Mouse (Mus musculus): Measurements from ENCODE around the gene Mindy4. TPM values are rescaled to one million over a fixed set of nuclear protein-coding genes. Genes with fewer than 3 reads are reported as not detected.

Gene Mindy4
- polyA plus RNA-seq, 1 experiment from 2014 or later = 8.9 TPM

DNA sequence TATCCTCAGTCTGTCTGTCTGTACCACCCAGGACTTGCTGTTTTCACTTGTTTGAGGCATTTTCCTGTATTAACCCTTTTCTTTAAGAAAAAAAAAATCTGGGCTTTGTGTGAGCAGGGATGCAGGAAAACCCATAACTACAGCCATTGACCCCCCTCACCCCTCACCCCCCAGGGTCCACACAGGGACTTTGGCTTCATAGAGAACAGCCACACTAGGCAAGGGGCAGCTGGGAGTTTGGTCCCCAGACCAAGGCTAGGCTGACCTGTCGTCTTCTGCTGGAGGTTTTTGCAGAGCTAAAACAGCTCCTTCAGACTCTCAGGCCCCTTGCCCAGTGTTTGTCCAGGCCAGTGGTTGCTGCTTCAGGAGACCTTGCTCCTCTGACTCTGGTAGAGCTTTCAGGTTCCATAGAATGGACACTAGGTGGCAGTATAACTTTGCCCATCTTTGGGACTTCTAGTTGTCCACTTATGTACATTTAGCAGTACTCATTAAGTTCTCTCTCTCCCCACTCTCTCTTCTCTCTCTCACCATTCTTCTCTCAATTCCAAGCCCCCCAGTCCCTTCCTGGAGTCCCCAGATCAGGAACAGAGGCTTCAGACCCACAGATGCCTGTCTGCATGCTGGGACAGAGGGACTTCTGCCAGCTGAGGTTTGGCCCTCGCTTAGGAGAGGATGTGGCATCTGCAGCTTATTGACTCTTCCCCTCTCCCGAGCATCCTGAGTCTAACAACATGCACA, 29.5 kb downstream of the Mindy4 start:
- 59% methylated on average over 3 of the region's 3 CpGs for WGBS
- 0 out of 2 replicates have a peak, but pooled peaks cover 6% of the 10 kb centered on the region for H3K36me3 ChIP-seq (ENCODE audit: control insufficient read depth, insufficient read depth, low read length)
- H3K27ac ChIP-seq (replicated peaks in 1 of 2; ENCODE audit: control insufficient read depth in 1 of 2, insufficient read depth in 1 of 2, low read depth in 2 of 2, low read length in 2 of 2) = no peak overlapping the region
- H3K4me3 ChIP-seq (ENCODE audit: control insufficient read depth in 1 of 2, insufficient read depth in 1 of 2, low read depth in 1 of 2, low read length in 2 of 2) = no peak overlapping the region
- H3K4me1 ChIP-seq (ENCODE audit: control insufficient read depth in 2 of 2, insufficient read depth in 2 of 2, low read length in 2 of 2) = peaks cover 3 to 5% of the 10 kb centered on the region in 2 experiments; a peak in 3 of 4 replicates
- ATAC-seq (ENCODE audit: insufficient number of reproducible peaks, insufficient read depth, low FRiP score, low read depth) = no peak; the same call in 1 of the 2 replicates
- H3K4me2 ChIP-seq (ENCODE audit: low read length) = no peak overlapping the region
- no peak overlapping the region for H3K9ac ChIP-seq (ENCODE audit: low read length)
- H3K27me3 ChIP-seq (ENCODE audit: control insufficient read depth, insufficient read depth, low read length) = no peaks in the 10 kb centered on the region
- no peaks in the 10 kb centered on the region for H3K9me3 ChIP-seq (ENCODE audit: control insufficient read depth, low read length)

DNA sequence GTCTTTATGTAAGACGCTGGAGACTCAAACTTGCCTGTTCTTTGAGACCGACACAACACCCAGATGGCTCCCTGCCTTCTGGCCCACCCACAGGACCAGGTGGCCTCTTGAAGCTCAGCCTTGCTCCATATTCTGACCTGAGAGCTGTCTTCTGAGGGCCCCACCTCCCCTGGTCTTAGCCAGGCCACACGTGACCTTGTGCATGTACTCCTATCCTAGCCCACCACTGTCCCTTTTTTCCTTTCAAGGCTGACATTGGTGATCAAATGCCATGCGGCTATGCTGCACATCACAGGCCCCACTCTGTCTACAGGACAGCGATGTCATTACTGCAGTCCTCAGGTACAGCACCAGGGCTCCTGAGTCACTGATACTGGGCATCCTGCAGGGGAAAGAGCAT, 30.1 kb downstream of the Mindy4 start:
- Histone ChIP-seq H3K4me1 (ENCODE audit: control insufficient read depth in 2 of 2, insufficient read depth in 2 of 2, low read length in 2 of 2) (peaks cover 3 to 5% of the 10 kb centered on the region in 2 experiments; a peak in 3 of 4 replicates), H3K36me3 (ENCODE audit: control insufficient read depth, insufficient read depth, low read length) (0 out of 2 replicates have a peak, but pooled peaks cover 6% of the 10 kb centered on the region), H3K9me3 (ENCODE audit: control insufficient read depth, low read length) (no peaks in the 10 kb centered on the region), H3K4me3 (ENCODE audit: control insufficient read depth in 1 of 2, insufficient read depth in 1 of 2, low read depth in 1 of 2, low read length in 2 of 2) (no peak overlapping the region), H3K9ac (ENCODE audit: low read length) (no peak overlapping the region), H3K27ac (replicated peaks in 1 of 2; ENCODE audit: control insufficient read depth in 1 of 2, insufficient read depth in 1 of 2, low read depth in 2 of 2, low read length in 2 of 2) (no peak overlapping the region), H3K4me2 (ENCODE audit: low read length) (no peak overlapping the region), H3K27me3 (ENCODE audit: control insufficient read depth, insufficient read depth, low read length) (no peaks in the 10 kb centered on the region)
- ATAC-seq (ENCODE audit: insufficient number of reproducible peaks, insufficient read depth, low FRiP score, low read depth) = no peak
- WGBS = 86% methylated on average over 5 of the region's 5 CpGs

DNA sequence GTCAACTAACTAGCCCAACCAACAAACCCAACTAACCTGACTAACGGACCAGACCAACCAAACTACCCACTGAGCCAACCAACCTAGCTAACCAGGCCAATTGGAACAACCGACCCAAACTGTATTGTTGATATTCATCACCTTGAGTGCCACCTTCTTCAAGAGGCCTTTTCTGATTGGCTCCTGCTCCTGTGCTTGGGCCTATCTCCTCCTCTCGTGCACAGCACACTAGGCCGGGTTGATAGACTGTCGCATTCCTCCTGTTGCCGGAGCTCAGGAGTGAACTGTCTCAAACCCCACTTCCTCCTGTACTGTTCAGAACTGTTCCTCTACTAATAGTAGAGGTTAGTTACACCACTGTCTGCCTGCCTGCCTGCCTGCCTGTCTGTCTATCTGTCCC, 31.5 kb downstream of the Mindy4 start:
- no peak for ATAC-seq (ENCODE audit: insufficient number of reproducible peaks, insufficient read depth, low FRiP score, low read depth)
- H3K27ac ChIP-seq (replicated peaks in 1 of 2; ENCODE audit: control insufficient read depth in 1 of 2, insufficient read depth in 1 of 2, low read depth in 2 of 2, low read length in 2 of 2) = no peak overlapping the region

DNA sequence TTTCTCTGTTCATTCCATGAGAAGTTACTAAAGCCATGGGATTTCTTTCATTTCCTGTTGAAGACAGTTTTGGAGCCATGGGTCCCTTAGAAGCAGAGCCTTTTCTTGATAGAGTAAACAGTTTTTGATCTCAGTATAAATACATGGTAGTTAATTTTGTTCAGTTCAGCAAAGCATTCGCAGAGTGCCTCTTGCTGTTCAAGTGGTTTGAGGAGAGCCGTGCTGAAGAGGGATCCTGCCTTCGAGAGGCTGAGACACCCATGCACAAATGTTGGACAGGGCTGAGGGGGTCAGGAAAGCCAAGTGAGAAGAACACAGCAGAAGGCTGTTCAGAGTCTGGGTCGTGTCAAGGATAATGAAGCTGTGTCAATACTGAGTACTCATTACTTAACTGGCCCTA, 32.5 kb downstream of the Mindy4 start:
- Histone ChIP-seq H3K4me1 (ENCODE audit: control insufficient read depth in 2 of 2, insufficient read depth in 2 of 2, low read length in 2 of 2) (peaks cover 7 to 14% of the 10 kb centered on the region in 2 experiments), H3K9me3 (ENCODE audit: control insufficient read depth, low read length) (no peaks in the 10 kb centered on the region), H3K4me3 (ENCODE audit: control insufficient read depth in 1 of 2, insufficient read depth in 1 of 2, low read depth in 1 of 2, low read length in 2 of 2) (no peak overlapping the region), H3K27ac (replicated peaks in 1 of 2; ENCODE audit: control insufficient read depth in 1 of 2, insufficient read depth in 1 of 2, low read depth in 2 of 2, low read length in 2 of 2) (no peak overlapping the region), H3K36me3 (ENCODE audit: control insufficient read depth, insufficient read depth, low read length) (0 out of 2 replicates have a peak, but pooled peaks cover 6% of the 10 kb centered on the region), H3K9ac (ENCODE audit: low read length) (no peak overlapping the region), H3K27me3 (ENCODE audit: control insufficient read depth, insufficient read depth, low read length) (no peaks in the 10 kb centered on the region), H3K4me2 (ENCODE audit: low read length) (no peak overlapping the region)
- no peak for ATAC-seq (ENCODE audit: insufficient number of reproducible peaks, insufficient read depth, low FRiP score, low read depth)
- WGBS = 65% methylated on average over 4 of the region's 4 CpGs

More for the DNA sequence above, 31.5 kb downstream of the Mindy4 start:
- no peak overlapping the region for H3K9ac ChIP-seq (ENCODE audit: low read length)
- H3K4me3 ChIP-seq (ENCODE audit: control insufficient read depth in 1 of 2, insufficient read depth in 1 of 2, low read depth in 1 of 2, low read length in 2 of 2) = no peak overlapping the region
- 0 out of 2 replicates have a peak, but pooled peaks cover 6% of the 10 kb centered on the region for H3K36me3 ChIP-seq (ENCODE audit: control insufficient read depth, insufficient read depth, low read length)
- 58% methylated on average over 6 of the region's 6 CpGs for WGBS
- H3K27me3 ChIP-seq (ENCODE audit: control insufficient read depth, insufficient read depth, low read length) = no peaks in the 10 kb centered on the region
- peaks cover 3 to 9% of the 10 kb centered on the region in 2 experiments; a peak in 3 of 4 replicates for H3K4me1 ChIP-seq (ENCODE audit: control insufficient read depth in 2 of 2, insufficient read depth in 2 of 2, low read length in 2 of 2)
- no peaks in the 10 kb centered on the region for H3K9me3 ChIP-seq (ENCODE audit: control insufficient read depth, low read length)
- H3K4me2 ChIP-seq (ENCODE audit: low read length) = no peak overlapping the region

DNA sequence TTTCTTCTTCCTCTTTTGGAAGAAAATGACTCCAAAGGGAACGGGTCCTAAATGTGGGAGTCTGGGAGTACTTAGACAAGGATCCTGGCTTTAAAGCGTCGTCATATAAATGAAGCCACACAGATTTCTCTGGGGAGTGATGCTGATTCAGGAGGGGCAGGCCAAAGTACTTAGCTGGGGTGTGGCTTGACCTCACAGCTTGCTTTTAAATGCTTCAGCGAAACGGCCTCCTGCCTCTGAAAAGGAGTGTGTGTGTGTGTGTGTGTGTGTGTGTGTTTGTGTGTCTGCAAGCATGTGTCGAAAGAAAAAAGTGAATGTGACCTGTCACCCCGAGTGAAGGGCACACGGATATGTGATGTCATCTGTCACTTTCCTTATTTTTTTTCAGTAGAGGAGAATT, 36.7 kb downstream of the Mindy4 start:
- no peak for ATAC-seq (ENCODE audit: insufficient number of reproducible peaks, insufficient read depth, low FRiP score, low read depth)
- no peak overlapping the region for H3K4me2 ChIP-seq (ENCODE audit: low read length)
- H3K27ac ChIP-seq (replicated peaks in 1 of 2; ENCODE audit: control insufficient read depth in 1 of 2, insufficient read depth in 1 of 2, low read depth in 2 of 2, low read length in 2 of 2) = no peak overlapping the region
- H3K9ac ChIP-seq (ENCODE audit: low read length) = no peak overlapping the region
- no peaks in the 10 kb centered on the region for H3K9me3 ChIP-seq (ENCODE audit: control insufficient read depth, low read length)
- no peak overlapping the region for H3K4me3 ChIP-seq (ENCODE audit: control insufficient read depth in 1 of 2, insufficient read depth in 1 of 2, low read depth in 1 of 2, low read length in 2 of 2)
- WGBS = 59% methylated on average over 8 of the region's 8 CpGs
- no peaks in the 10 kb centered on the region for H3K27me3 ChIP-seq (ENCODE audit: control insufficient read depth, insufficient read depth, low read length)
- peaks cover 19 to 30% of the 10 kb centered on the region in 2 experiments for H3K4me1 ChIP-seq (ENCODE audit: control insufficient read depth in 2 of 2, insufficient read depth in 2 of 2, low read length in 2 of 2)
- H3K36me3 ChIP-seq (ENCODE audit: control insufficient read depth, insufficient read depth, low read length) = no peaks in the 10 kb centered on the region

DNA sequence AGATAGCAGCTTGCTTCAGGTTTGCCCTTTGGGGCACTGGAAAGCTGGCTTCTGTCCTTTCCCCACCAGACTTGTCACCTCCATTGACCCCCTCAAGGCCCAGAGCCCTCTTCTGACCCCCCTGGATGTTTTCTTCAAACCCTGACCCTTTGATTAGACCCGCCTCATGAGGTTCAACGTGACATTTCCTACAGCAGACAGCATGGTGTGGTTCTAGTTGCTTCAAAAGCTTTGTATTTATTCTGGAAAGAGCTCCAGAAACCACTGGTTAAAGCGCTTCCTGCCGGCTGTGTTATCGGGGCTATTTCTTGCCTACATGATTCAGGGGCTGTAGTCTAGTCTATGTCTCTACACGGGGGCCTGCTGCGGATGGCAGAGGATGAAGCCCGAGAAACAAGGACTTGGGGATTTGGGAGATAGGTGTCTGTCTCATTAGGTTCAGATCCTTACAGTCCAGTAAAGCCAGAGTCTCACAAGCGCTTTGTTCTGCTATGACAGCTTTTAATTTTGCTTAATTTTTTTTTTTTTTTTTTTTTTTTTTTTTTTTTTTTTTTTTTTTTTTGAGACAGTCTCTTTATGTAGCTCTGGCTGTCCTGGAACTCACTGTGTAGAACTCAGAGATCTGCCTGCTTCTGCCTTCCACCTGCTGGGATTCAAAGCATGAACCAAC, 37.5 kb downstream of the Mindy4 start:
- Histone ChIP-seq H3K4me2 (ENCODE audit: low read length) (no peak overlapping the region; the same call in 1 of the 2 replicates), H3K9me3 (ENCODE audit: control insufficient read depth, low read length) (no peaks in the 10 kb centered on the region), H3K36me3 (ENCODE audit: control insufficient read depth, insufficient read depth, low read length) (no peaks in the 10 kb centered on the region), H3K27me3 (ENCODE audit: control insufficient read depth, insufficient read depth, low read length) (no peaks in the 10 kb centered on the region), H3K4me3 (ENCODE audit: control insufficient read depth in 1 of 2, insufficient read depth in 1 of 2, low read depth in 1 of 2, low read length in 2 of 2) (no peak overlapping the region), H3K4me1 (ENCODE audit: control insufficient read depth in 2 of 2, insufficient read depth in 2 of 2, low read length in 2 of 2) (peaks cover 21 to 30% of the 10 kb centered on the region in 2 experiments), H3K9ac (ENCODE audit: low read length) (no peak overlapping the region), H3K27ac (replicated peaks in 1 of 2; ENCODE audit: control insufficient read depth in 1 of 2, insufficient read depth in 1 of 2, low read depth in 2 of 2, low read length in 2 of 2) (peak overlapping the region in 1 of 2 experiments; percentile 73; a peak in 1 of 4 replicates)
- ATAC-seq (ENCODE audit: insufficient number of reproducible peaks, insufficient read depth, low FRiP score, low read depth) = no peak
- 72% methylated on average over 9 of the region's 9 CpGs for WGBS

DNA sequence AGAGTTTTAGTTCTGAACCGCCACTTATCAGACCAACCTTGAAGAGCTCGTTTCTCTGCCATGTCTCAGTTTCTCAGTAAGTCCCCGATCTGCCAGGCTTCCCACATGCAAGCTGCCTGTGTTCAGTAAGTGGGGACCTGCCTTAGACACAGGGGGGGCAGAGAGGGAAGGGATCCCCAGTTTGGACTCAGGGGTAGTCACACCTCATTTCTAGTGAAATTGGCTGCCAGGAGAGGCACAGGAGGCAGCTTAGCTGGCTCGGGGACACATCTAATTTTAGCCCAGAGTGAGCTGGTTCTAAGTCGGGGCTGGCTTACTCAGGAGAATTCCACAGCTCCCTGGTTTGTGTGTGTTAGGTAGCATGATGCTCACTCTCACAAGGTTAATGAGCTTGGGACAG, 38.3 kb downstream of the Mindy4 start:
- Histone ChIP-seq H3K9ac (ENCODE audit: low read length) (peak overlapping the region; percentile 41), H3K4me3 (ENCODE audit: control insufficient read depth in 1 of 2, insufficient read depth in 1 of 2, low read depth in 1 of 2, low read length in 2 of 2) (no peak overlapping the region), H3K27me3 (ENCODE audit: control insufficient read depth, insufficient read depth, low read length) (no peaks in the 10 kb centered on the region), H3K4me2 (ENCODE audit: low read length) (peak overlapping the region; percentile 41), H3K4me1 (ENCODE audit: control insufficient read depth in 2 of 2, insufficient read depth in 2 of 2, low read length in 2 of 2) (peaks cover 21 to 30% of the 10 kb centered on the region in 2 experiments), H3K27ac (replicated peaks in 1 of 2; ENCODE audit: control insufficient read depth in 1 of 2, insufficient read depth in 1 of 2, low read depth in 2 of 2, low read length in 2 of 2) (peak overlapping the region; percentile 73 to 91), H3K9me3 (ENCODE audit: control insufficient read depth, low read length) (no peaks in the 10 kb centered on the region), H3K36me3 (ENCODE audit: control insufficient read depth, insufficient read depth, low read length) (no peaks in the 10 kb centered on the region)
- peak; percentile 27; the same call in 1 of the 2 replicates for ATAC-seq (ENCODE audit: insufficient number of reproducible peaks, insufficient read depth, low FRiP score, low read depth)
- 16% methylated on average over 5 of the region's 5 CpGs for WGBS

Data from heart, embryonic 14.5 days (tissue).